Mouse (Mus musculus) midbrain, embryonic 11.5 days (tissue): ENCODE results near the gene Tbl1xr1. TPM values are rescaled to one million over a fixed set of nuclear protein-coding genes. Genes with fewer than 3 reads are reported as not detected.

Experiments used
- ATAC-seq: fragments of 200-750 bp; cut with Nextera tagmentation; 2 replicates; pipeline ENCODE4 v1.8.0; 2017; ENCODE audit warnings: moderate TSS enrichment, moderate library complexity; ENCODE audit not compliant: low FRiP score
- DNase-seq: peaks from one replicate; pipeline ENCODE4 v3.0.0; 2015; ENCODE audit warnings: low spot score; ENCODE audit errors: missing footprints
- H3K27ac ChIP-seq: fragments of 300-500 bp; sonication (generic); 2 replicates; pipeline ENCODE4 v1.5.1; 2014; ENCODE audit warnings: low read depth, low read length
- H3K27me3 ChIP-seq: fragments of 300-500 bp; sonication (generic); 2 replicates; pipeline ENCODE4 v1.6.1; 2014; ENCODE audit warnings: mild to moderate bottlenecking, low read length, moderate library complexity, mixed read lengths; ENCODE audit not compliant: control insufficient read depth, insufficient read depth
- H3K36me3 ChIP-seq: fragments of 300-500 bp; sonication (generic); 2 replicates; pipeline ENCODE4 v1.6.1; 2014; ENCODE audit warnings: mild to moderate bottlenecking, low read length, moderate library complexity, mixed read lengths; ENCODE audit not compliant: control insufficient read depth, insufficient read depth
- H3K4me1 ChIP-seq: fragments of 300-500 bp; sonication (generic); 2 replicates; pipeline ENCODE4 v1.6.1; 2014; ENCODE audit warnings: low read length; ENCODE audit not compliant: control insufficient read depth, insufficient read depth
- H3K4me2 ChIP-seq: fragments of 300-500 bp; sonication (generic); 2 replicates; pipeline ENCODE4 v1.6.1; 2014; ENCODE audit warnings: mild to moderate bottlenecking, moderate library complexity
- H3K4me3 ChIP-seq: fragments of 300-500 bp; sonication (generic); 2 replicates; pipeline ENCODE4 v1.5.1; 2014; ENCODE audit warnings: low read depth, low read length
- H3K9ac ChIP-seq: fragments of 300-500 bp; sonication (generic); 2 replicates; pipeline ENCODE4 v1.6.1; 2014; ENCODE audit warnings: low read length
- H3K9me3 ChIP-seq: fragments of 300-500 bp; sonication (generic); 2 replicates; pipeline ENCODE4 v1.6.1; 2016; ENCODE audit warnings: low read length; ENCODE audit not compliant: control insufficient read depth
- WGBS: fragments of 180-500 bp; shearing (Covaris S2); extraction: QIAGEN DNeasy Blood & Tissue Kit; methylation state at CpG from one replicate; pipeline ENCODE4 v1.1.7; 2014; 5-methylcytosine and 5-hydroxymethylcytosine counted together
- polyA plus RNA-seq: library from polyadenylated mRNA; unstranded; fragments of >200 nt; fragmentation: Nextera tagmentation; extraction: Ambion mirVana; gene quantifications from 2 replicates; pipeline ENCODE4 v1.2.1, GENCODE M21; 2014

Gene Tbl1xr1
- polyA plus RNA-seq, 1 experiment from 2014 or later: 24.2 TPM

- ATAC-seq: no peak
- 91% methylated on average over 8 of the region's 8 CpGs for WGBS
These were observed 95.1 kb downstream of the Tbl1xr1 start for GRCm38 (mm10) chr3:22171526-22171925.

GRCm38 (mm10) chr3:22172410-22172809 lies 96.0 kb downstream of the Tbl1xr1 start:
- no peak overlapping the region for H3K4me3 ChIP-seq
- no peak overlapping the region for H3K9ac ChIP-seq
- H3K4me1 ChIP-seq: no peaks in the 10 kb centered on the region
- 62% methylated on average over 2 of the region's 2 CpGs for WGBS
- no peak overlapping the region for H3K4me2 ChIP-seq
- no peaks in the 10 kb centered on the region for H3K36me3 ChIP-seq
- DNase-seq: no peak
- no peaks in the 10 kb centered on the region for H3K9me3 ChIP-seq
- ATAC-seq: no peak
- H3K27me3 ChIP-seq: no peaks in the 10 kb centered on the region
- H3K27ac ChIP-seq: no peak overlapping the region

More at GRCm38 (mm10) chr3:22171526-22171925, 95.1 kb downstream of the Tbl1xr1 start:
- Histone ChIP-seq H3K36me3 (no peaks in the 10 kb centered on the region), H3K4me2 (no peak overlapping the region), H3K4me3 (no peak overlapping the region), H3K9me3 (no peaks in the 10 kb centered on the region), H3K4me1 (no peaks in the 10 kb centered on the region), H3K27ac (no peak overlapping the region), H3K27me3 (no peaks in the 10 kb centered on the region), H3K9ac (no peak overlapping the region)
- DNase-seq: no peak

GRCm38 (mm10) chr3:22173171-22173570 lies 96.7 kb downstream of the Tbl1xr1 start:
- ATAC-seq: no peak
- H3K9ac ChIP-seq: no peak overlapping the region
- WGBS: 91% methylated on average over 5 of the region's 5 CpGs

GRCm38 (mm10) chr3:22174232-22174631 lies 97.8 kb downstream of the Tbl1xr1 start:
- no peak for ATAC-seq
- 77% methylated on average over 4 of the region's 4 CpGs for WGBS

More at GRCm38 (mm10) chr3:22173171-22173570, 96.7 kb downstream of the Tbl1xr1 start:
- H3K4me1 ChIP-seq: no peaks in the 10 kb centered on the region
- no peaks in the 10 kb centered on the region for H3K27me3 ChIP-seq
- H3K9me3 ChIP-seq: no peaks in the 10 kb centered on the region
- H3K4me2 ChIP-seq: no peak overlapping the region
- DNase-seq: no peak
- no peak overlapping the region for H3K4me3 ChIP-seq
- no peak overlapping the region for H3K27ac ChIP-seq
- H3K36me3 ChIP-seq: no peaks in the 10 kb centered on the region

GRCm38 (mm10) chr3:22180076-22180475 lies 103.6 kb downstream of the Tbl1xr1 start:
- no peaks in the 10 kb centered on the region for H3K36me3 ChIP-seq
- no peaks in the 10 kb centered on the region for H3K27me3 ChIP-seq
- no peak overlapping the region for H3K9ac ChIP-seq
- no peaks in the 10 kb centered on the region for H3K9me3 ChIP-seq
- H3K4me1 ChIP-seq: no peaks in the 10 kb centered on the region
- DNase-seq: no peak
- ATAC-seq: no peak
- no peak overlapping the region for H3K27ac ChIP-seq
- no peak overlapping the region for H3K4me3 ChIP-seq
- H3K4me2 ChIP-seq: no peak overlapping the region
- WGBS: 82% methylated on average over 4 of the region's 4 CpGs

More at GRCm38 (mm10) chr3:22174232-22174631, 97.8 kb downstream of the Tbl1xr1 start:
- Histone ChIP-seq H3K9ac (no peak overlapping the region), H3K4me2 (no peak overlapping the region), H3K4me1 (no peaks in the 10 kb centered on the region), H3K36me3 (no peaks in the 10 kb centered on the region), H3K4me3 (no peak overlapping the region), H3K27me3 (no peaks in the 10 kb centered on the region), H3K27ac (no peak overlapping the region), H3K9me3 (no peaks in the 10 kb centered on the region)
- no peak for DNase-seq

GRCm38 (mm10) chr3:22181026-22181425 lies 104.6 kb downstream of the Tbl1xr1 start:
- H3K27ac ChIP-seq: no peak overlapping the region
- 100% methylated on average over 2 of the region's 2 CpGs for WGBS
- H3K9ac ChIP-seq: no peak overlapping the region

GRCm38 (mm10) chr3:22185265-22185664 lies 108.8 kb downstream of the Tbl1xr1 start:
- DNase-seq (no peak), ATAC-seq (no peak)
- no peak overlapping the region for H3K4me2 ChIP-seq
- no peaks in the 10 kb centered on the region for H3K27me3 ChIP-seq
- no peaks in the 10 kb centered on the region for H3K36me3 ChIP-seq
- no peak overlapping the region for H3K9ac ChIP-seq
- 91% methylated on average over 4 of the region's 4 CpGs for WGBS
- H3K4me1 ChIP-seq: no peaks in the 10 kb centered on the region
- H3K27ac ChIP-seq: no peak overlapping the region
- H3K4me3 ChIP-seq: no peak overlapping the region
- no peaks in the 10 kb centered on the region for H3K9me3 ChIP-seq

More at GRCm38 (mm10) chr3:22181026-22181425, 104.6 kb downstream of the Tbl1xr1 start:
- Histone ChIP-seq H3K36me3 (no peaks in the 10 kb centered on the region), H3K27me3 (no peaks in the 10 kb centered on the region), H3K4me3 (no peak overlapping the region), H3K4me1 (no peaks in the 10 kb centered on the region), H3K9me3 (no peaks in the 10 kb centered on the region), H3K4me2 (no peak overlapping the region)
- no peak for DNase-seq
- ATAC-seq: no peak

GRCm38 (mm10) chr3:22190498-22190897 lies 114.0 kb downstream of the Tbl1xr1 start:
- Histone ChIP-seq H3K4me1 (no peaks in the 10 kb centered on the region), H3K9ac (no peak overlapping the region), H3K36me3 (peaks cover 7% of the 10 kb centered on the region; the same call in 1 of the 2 replicates), H3K27me3 (no peaks in the 10 kb centered on the region), H3K27ac (no peak overlapping the region), H3K4me2 (no peak overlapping the region), H3K9me3 (no peaks in the 10 kb centered on the region), H3K4me3 (no peak overlapping the region)
- DNase-seq (no peak), ATAC-seq (peak; percentile 79)

GRCm38 (mm10) chr3:22192931-22193330 lies 116.5 kb downstream of the Tbl1xr1 start:
- DNase-seq (no peak), ATAC-seq (no peak)
- no peak overlapping the region for H3K4me2 ChIP-seq
- 92% methylated on average over 5 of the region's 5 CpGs for WGBS
- peaks cover 9% of the 10 kb centered on the region; the same call in 1 of the 2 replicates for H3K36me3 ChIP-seq
- H3K27ac ChIP-seq: no peak overlapping the region
- H3K9ac ChIP-seq: no peak overlapping the region
- H3K4me3 ChIP-seq: no peak overlapping the region
- H3K27me3 ChIP-seq: no peaks in the 10 kb centered on the region
- H3K9me3 ChIP-seq: no peaks in the 10 kb centered on the region
- H3K4me1 ChIP-seq: no peaks in the 10 kb centered on the region
